Mouse (Mus musculus) CH12.LX (cell line): Measurements from ENCODE around the gene Fbxo28. TPM values are rescaled to one million over a fixed set of nuclear protein-coding genes. Genes with fewer than 3 reads are reported as not detected.

Source experiments
- DNase-seq: peaks from one replicate; pipeline ENCODE4 v3.0.0-alpha.2; 2013; ENCODE audit errors: extremely low read depth
- H3K27ac ChIP-seq: 2 replicates; pipeline ENCODE4 v1.5.1; 2012; ENCODE audit warnings: low read depth, mild to moderate bottlenecking, control low read depth, moderate library complexity; ENCODE audit not compliant: insufficient read depth
- H3K27me3 ChIP-seq: replicated peaks from 2 replicates; pipeline ENCODE3; 2012; ENCODE audit warnings: inconsistent platforms
- H3K36me3 ChIP-seq, 2 experiments: replicated peaks in 1 of 2; 2 replicates each; pipeline versions ENCODE3 to v1.6.1; 2012; ENCODE audit warnings: inconsistent platforms in 1 of 2, low read length in 1 of 2, mild to moderate bottlenecking in 1 of 2, mixed read lengths in 1 of 2, moderate library complexity in 1 of 2; ENCODE audit not compliant: control insufficient read depth in 1 of 2, insufficient read depth in 1 of 2
- H3K4me1 ChIP-seq, 2 experiments: 2 replicates each; pipeline ENCODE4 v1.6.1; 2012; ENCODE audit warnings: inconsistent platforms in 1 of 2, moderate library complexity in 1 of 2; ENCODE audit not compliant: insufficient read depth in 2 of 2, control insufficient read depth in 1 of 2
- H3K4me2 ChIP-seq: 2 replicates; pipeline ENCODE4 v1.6.1; 2012; ENCODE audit warnings: low read depth, mild to moderate bottlenecking, control low read depth; ENCODE audit not compliant: poor library complexity, insufficient read depth, severe bottlenecking
- H3K4me3 ChIP-seq, 3 experiments: fragments of 150-350 bp in 1 of 3; sonication (generic) in 1 of 3; replicated peaks in 1 of 3; 2 replicates each; pipeline versions ENCODE3 to v1.5.1; 2011 to 2012; ENCODE audit warnings: low read depth in 2 of 3, low read length in 2 of 3, mild to moderate bottlenecking in 2 of 3, moderate library complexity in 2 of 3, control low read depth in 1 of 3, improper control_type of control experiment in 1 of 3, inconsistent platforms in 1 of 3, mixed read lengths in 1 of 3; ENCODE audit not compliant: poor library complexity in 1 of 3
- H3K79me2 ChIP-seq: replicated peaks from 2 replicates; pipeline ENCODE4 v1.6.1; 2012; ENCODE audit warnings: mild to moderate bottlenecking, moderate library complexity; ENCODE audit not compliant: control insufficient read depth, poor library complexity, insufficient read depth, severe bottlenecking; ENCODE audit errors: extremely low read depth
- H3K9ac ChIP-seq: 2 replicates; pipeline ENCODE4 v1.6.1; 2012; ENCODE audit warnings: low read depth, mild to moderate bottlenecking, control low read depth, moderate library complexity; ENCODE audit not compliant: insufficient read depth
- H3K9me3 ChIP-seq: replicated peaks from 2 replicates; pipeline ENCODE3; 2012; ENCODE audit warnings: low read length, inconsistent platforms, mixed read lengths
- BHLHE40 ChIP-seq: IDR thresholded peaks from 2 replicates; pipeline ENCODE4 v1.6.1; 2011; ENCODE audit warnings: mild to moderate bottlenecking, low read depth, low read length, improper control_type of control experiment
- CHD1 ChIP-seq: IDR thresholded peaks from 2 replicates; pipeline ENCODE4 v1.6.1; 2012; ENCODE audit warnings: low read depth, low read length, improper control_type of control experiment, inconsistent platforms
- CHD2 ChIP-seq: IDR thresholded peaks from 2 replicates; pipeline ENCODE4 v1.6.1; 2011; ENCODE audit warnings: low read length, improper control_type of control experiment
- JUND ChIP-seq: conservative IDR thresholded peaks from 2 replicates; pipeline ENCODE4 v1.6.1; 2011; ENCODE audit warnings: low read depth, low read length, improper control_type of control experiment
- MAZ ChIP-seq: IDR thresholded peaks from 2 replicates; pipeline ENCODE4 v1.6.1; 2012; ENCODE audit warnings: low read depth, mild to moderate bottlenecking, inconsistent platforms, low read length, improper control_type of control experiment, moderate library complexity
- MXI1 ChIP-seq: IDR thresholded peaks from 2 replicates; pipeline ENCODE4 v1.6.1; 2011; ENCODE audit warnings: mild to moderate bottlenecking, low read depth, low read length, improper control_type of control experiment
- PAX5 ChIP-seq: IDR thresholded peaks from 2 replicates; pipeline ENCODE4 v1.6.1; 2012; ENCODE audit warnings: low read length, inconsistent platforms, mixed read lengths
- POLR2AphosphoS2 ChIP-seq: IDR thresholded peaks from 2 replicates; pipeline ENCODE4 v1.6.1; 2011; ENCODE audit warnings: low read depth, low read length, improper control_type of control experiment
- RCOR1 ChIP-seq: conservative IDR thresholded peaks from 2 replicates; pipeline ENCODE4 v1.6.1; 2012; ENCODE audit warnings: low read depth, mild to moderate bottlenecking, inconsistent platforms, low read length, improper control_type of control experiment
- SIN3A ChIP-seq: IDR thresholded peaks from 2 replicates; pipeline ENCODE4 v1.6.1; 2012; ENCODE audit warnings: low read length, improper control_type of control experiment, inconsistent platforms
- USF1 ChIP-seq: IDR thresholded peaks from 2 replicates; pipeline ENCODE4 v1.6.1; 2014; ENCODE audit warnings: low read depth, mild to moderate bottlenecking, inconsistent platforms, low read length, improper control_type of control experiment
- ZMIZ1 ChIP-seq: IDR thresholded peaks from 2 replicates; pipeline ENCODE4 v1.6.1; 2012; ENCODE audit warnings: low read depth, mild to moderate bottlenecking, inconsistent platforms, low read length, improper control_type of control experiment
- ZNF384 ChIP-seq: IDR thresholded peaks from 2 replicates; pipeline ENCODE4 v1.6.1; 2012; ENCODE audit warnings: low read depth, low read length, improper control_type of control experiment, inconsistent platforms
- dilution Hi-C: fragments of 300-500 bp; cut with MboI; formaldehyde crosslinking; loops from 2 replicates; pipeline ENCODE4 v1.14.3; 2020; ENCODE audit warnings: low sequenced_read_pairs; ENCODE audit not compliant: extremely low pct_unique_long_range_greater_than_20kb, extremely low pct_ligation_motif_present
- in situ Hi-C: fragments of 300-500 bp; cut with MboI; formaldehyde crosslinking; loops from 3 replicates; pipeline ENCODE4 v1.14.3; 2019; ENCODE audit warnings: low sequenced_read_pairs, low pct_ligation_motif_present, low pct_unique_long_range_greater_than_20kb, mixed read lengths
- polyA plus RNA-seq: library from polyadenylated mRNA; unstranded; fragments of >175 nt; gene quantifications from 2 replicates; pipeline ENCODE4 v1.2.1, GENCODE M21; 2012; ENCODE audit warnings: low read depth; ENCODE audit not compliant: insufficient read length
- total RNA-seq, 2 experiments: library from RNA; depleted of rRNA; stranded (reverse); fragments of 300-350 nt in 1 of 2; fragments of >200 nt in 1 of 2; gene quantifications; 2 replicates each; pipeline ENCODE4 v1.2.3; 2012 to 2014

Gene Fbxo28
- total and polyA plus RNA-seq, 3 experiments = 11.9 to 13.3 (median 12.6) TPM

GRCm38 (mm10) chr1:182333766-182334437 is 7.5 kb downstream of the Fbxo28 start:
- Histone ChIP-seq H3K9me3 (no peaks in the 10 kb centered on the region), H3K9ac (no peak overlapping the region), H3K27me3 (no peaks in the 10 kb centered on the region), H3K36me3 (peaks cover 5 to 49% of the 10 kb centered on the region in 2 experiments), H3K4me1 (peaks cover 4 to 7% of the 10 kb centered on the region in 2 experiments; a peak in 3 of 4 replicates), H3K4me3 (no peak overlapping the region), H3K27ac (no peak overlapping the region), H3K4me2 (no peak overlapping the region), H3K79me2 (peaks cover 23% of the 10 kb centered on the region)
- no peak for TF ChIP-seq ZNF384
- no peak for TF ChIP-seq JUND
- no peak for TF ChIP-seq PAX5
- no peak for TF ChIP-seq POLR2AphosphoS2
- TF ChIP-seq CHD2 = no peak
- TF ChIP-seq ZMIZ1 = no peak
- TF ChIP-seq BHLHE40 = no peak
- dilution Hi-C loops (no loop called here), in situ Hi-C loops (loop anchor here (25.0 kb wide), 1 partner anchor 197 kb away; no protein-coding TSS in a partner anchor)
- no peak for DNase-seq

- H3K4me1 ChIP-seq = peaks cover 0 to 4% of the 10 kb centered on the region in 2 experiments; a peak in 2 of 4 replicates
- dilution Hi-C loops = no loop called here
- no peak overlapping the region for H3K4me3 ChIP-seq
- in situ Hi-C loops = loop anchor here (25.0 kb wide), 1 partner anchor 195 kb away; no protein-coding TSS in a partner anchor
- H3K27ac ChIP-seq = no peak overlapping the region
- H3K36me3 ChIP-seq = peaks cover 7 to 52% of the 10 kb centered on the region in 2 experiments
- no peaks in the 10 kb centered on the region for H3K27me3 ChIP-seq
- no peak overlapping the region for H3K4me2 ChIP-seq
- DNase-seq = no peak
- no peaks in the 10 kb centered on the region for H3K9me3 ChIP-seq
- no peak overlapping the region for H3K9ac ChIP-seq
- TF ChIP-seq RCOR1 = no peak
- no peak for TF ChIP-seq MAZ
- TF ChIP-seq USF1 = no peak
- TF ChIP-seq ZNF384 = no peak
- no peak for TF ChIP-seq MXI1
- TF ChIP-seq CHD1 = no peak
- no peak for TF ChIP-seq SIN3A
- H3K79me2 ChIP-seq = peaks cover 13% of the 10 kb centered on the region
Measured at GRCm38 (mm10) chr1:182332090-182333034, 9.1 kb downstream of the Fbxo28 start.
